Mouse (Mus musculus) v-Abl transformed pro-B cells (cell line): ENCODE results near the gene Tex26.

Experiments
- in situ Hi-C, 2 experiments: fragments of 400-800 bp; cut with MboI; formaldehyde crosslinking; loops; one replicate each; pipeline ENCODE4 v1.15.1; 2025; ENCODE audit not compliant: unreplicated experiment in 2 of 2

Gene Tex26

DNA sequence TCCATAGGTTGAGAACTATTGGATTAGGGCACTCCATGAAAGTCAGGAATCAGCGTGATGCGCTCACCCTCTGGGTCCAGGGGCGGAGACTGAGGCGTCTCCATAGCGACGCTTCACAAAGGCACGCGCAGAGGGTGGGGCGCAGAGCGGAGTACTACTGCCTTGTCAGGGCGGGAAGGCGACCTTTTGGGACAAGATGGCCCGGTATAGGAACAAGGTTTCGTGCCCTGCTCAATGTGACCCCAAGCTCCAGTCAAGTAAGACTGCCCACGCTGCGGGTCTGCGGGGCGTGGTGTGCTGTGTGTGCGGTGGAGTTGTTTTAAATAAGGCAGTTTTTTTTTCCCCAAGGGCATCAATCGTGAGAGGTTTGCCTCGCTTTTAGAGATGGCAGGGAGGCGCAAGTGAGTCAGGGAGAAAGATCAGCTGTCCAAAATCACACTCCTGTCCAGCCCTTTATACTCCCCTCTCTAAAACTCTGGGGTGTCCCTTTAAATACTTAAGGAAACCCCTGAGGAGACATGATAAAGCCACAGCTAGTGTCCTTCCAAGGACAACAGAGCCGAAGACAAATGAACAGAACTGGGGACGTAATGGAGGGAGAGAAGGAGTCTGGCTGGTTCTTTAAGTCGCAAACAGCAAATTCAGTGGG is at the start of gene Tex26:
Gene Tex26 (plus strand): TSS at position 130 of the 649 bp plus-strand sequence.
- in situ Hi-C loops = loop anchor here in 1 of 2 experiments (25.0 kb wide), 1 partner anchor 1552 kb away; the partner anchor contains the start of gene Slc46a3

DNA sequence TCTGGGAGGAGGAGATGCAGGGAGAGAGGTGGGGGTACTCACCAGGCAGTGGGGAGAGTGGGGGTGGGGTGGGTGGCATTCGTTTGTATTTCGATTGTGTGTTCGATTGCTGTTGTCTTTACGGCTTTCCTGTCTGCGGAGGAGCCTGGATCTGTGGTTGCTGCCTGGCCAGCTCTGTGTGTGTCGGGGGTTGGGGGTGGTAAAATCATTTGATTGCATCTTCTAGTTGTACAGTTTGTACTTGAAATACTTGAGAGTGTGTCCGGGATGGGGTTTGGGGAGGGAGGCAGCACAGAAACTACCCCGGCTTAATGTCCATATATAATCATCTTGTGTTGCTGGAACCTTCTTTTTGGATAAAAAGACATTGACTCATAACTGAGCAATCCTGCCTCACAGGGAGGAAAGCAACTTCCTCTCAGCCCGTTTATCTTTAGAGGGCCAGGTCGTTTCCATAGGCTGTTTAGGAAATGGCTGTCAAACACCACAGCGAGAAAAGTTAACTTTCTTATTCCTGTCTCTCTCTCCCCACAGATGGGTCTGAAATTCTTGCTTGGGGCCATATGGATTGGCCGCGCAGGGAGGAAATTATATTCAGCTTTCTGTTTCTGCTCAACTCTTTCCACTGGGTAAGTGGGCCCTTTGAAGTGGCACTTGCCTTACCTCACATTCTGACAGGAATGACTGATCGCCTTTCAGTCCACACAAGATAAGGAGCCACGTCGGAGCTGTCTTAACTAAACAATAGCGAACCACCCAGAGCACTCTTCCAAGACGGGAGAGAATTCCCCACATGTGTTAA is 47.7 kb upstream of the Tex26 start:
- in situ Hi-C loops = no loop called here

DNA sequence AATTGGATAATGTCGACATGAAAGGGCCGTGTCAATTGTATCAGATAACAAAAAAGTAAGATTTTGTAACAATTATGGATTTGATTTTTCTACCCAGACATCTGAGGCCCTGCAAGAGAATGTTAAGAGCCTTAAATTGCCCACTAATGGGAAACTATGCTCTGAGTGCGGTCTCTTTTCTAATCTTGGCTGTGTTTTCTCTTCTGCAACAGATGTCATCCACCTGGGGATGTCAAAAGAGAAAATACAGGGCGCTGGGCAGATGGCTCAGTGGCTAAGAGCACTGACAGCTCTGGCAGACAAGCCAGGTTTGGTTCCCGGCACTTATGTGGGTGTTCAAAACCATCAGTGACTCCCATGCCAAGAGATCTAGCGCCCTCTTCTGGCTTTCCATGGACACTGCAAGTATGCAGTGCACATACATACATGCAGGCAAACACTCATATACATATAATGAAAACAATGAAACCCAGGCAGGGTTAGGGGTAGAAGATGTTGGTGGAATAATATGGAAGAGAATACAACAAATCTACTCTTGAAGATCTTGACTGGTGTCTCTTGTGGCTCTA is 47.0 kb upstream of the Tex26 start:
- in situ Hi-C loops = no loop called here

DNA sequence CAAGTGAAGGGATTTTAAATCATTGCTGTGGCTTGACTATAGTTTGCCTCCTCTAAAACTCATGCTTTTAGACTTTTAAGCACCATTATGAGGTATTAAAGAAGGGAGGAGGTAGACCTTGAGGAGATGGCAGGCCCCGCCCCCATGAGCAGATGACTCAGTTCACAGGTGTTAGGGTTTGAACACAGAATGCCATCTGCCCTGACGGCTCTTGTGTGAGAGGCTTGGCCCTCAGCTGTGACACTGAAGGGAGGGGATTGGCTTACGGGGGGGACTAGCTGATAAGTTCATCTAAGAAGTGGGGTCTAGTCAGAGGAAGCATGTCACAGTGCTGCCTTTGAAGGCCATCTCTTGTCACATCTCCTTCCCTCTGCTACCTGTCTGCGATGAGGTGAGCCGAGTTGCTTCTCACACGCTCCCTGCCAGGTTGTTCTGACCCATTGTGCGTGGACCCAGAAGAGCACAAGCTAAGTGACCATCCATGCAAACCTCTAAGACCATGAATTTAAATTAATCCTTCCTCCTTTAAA is 37.9 kb upstream of the Tex26 start:
- in situ Hi-C loops = no loop called here

DNA sequence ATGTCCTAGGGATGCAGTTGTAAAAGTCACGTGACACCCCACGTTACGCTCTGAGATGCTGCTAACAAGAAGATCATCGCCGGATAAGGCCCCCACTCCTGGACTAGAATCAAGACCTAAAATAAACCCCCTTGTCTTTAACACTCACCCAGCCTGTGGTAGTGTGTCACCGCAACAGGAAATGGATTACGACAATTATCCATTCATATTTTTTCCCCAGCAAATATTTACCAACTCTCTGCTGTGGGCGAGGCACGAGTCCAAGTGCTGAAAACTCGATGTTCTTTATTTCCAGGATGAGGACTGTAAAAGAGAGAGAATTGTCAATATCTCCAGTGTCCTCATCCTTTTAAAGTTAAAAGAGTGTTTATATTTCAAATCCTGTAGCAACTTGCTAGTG is 37.4 kb upstream of the Tex26 start:
- in situ Hi-C loops = no loop called here

DNA sequence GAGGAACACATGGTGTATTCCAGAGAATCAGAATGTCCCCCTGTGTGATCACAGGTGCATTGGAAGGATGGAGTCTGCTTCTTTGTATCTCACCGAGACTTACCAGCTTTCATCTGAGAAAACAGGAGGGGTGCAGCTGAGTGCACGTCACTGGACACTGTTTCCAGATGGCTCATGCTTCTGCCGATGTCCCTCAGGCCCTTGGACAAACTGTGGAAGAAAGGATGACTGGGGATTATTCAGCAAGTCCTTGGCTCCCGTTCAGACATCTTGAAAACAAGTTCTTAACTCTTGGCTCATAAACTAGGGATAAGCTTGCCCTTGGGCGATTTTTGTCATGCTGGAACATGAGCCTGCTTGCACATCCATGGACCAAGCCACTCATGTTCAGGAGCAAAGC is 36.1 kb upstream of the Tex26 start:
- in situ Hi-C loops = no loop called here

DNA sequence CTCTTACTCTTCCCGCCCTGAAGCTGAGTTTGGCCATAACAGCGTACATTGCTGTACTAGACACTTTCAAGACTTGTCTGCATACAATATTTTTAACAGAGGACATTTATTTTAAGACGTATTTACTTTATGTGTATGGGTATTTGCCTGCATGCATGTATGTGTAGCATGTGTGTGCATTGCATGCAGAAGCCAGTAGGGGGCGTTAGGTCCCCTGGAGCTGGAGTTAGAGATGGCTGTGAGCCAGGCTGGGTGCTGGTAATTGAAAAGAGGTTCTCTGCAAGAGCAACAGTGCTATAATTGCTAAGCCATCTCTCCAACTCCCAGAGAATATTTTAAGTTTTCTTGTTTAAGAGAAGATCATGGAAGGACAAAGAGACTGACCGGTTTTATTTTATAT is 34.8 kb upstream of the Tex26 start:
- in situ Hi-C loops = no loop called here

DNA sequence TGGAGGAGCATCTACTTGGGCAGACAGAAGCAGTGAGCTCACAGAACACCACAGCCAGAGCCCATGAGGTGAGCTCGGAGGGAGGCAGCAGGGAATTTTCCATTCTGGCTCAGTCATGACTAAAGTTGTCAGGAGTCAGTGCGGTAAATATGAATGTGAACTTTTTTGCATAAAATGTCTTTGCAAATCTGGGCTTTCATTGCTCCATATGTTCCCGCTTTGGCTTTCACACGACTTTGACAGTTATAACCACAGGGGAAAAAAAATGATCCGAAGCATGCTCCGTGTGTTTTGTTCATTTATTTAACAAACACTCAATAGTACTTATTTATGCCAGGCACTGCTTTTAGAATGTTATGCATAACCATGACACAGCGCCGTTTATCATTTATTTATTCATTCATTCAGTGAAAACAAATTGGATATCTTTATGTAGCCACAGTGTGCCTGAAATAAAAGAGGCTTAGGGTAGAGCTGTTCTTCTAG is 32.6 kb upstream of the Tex26 start:
- in situ Hi-C loops = no loop called here

DNA sequence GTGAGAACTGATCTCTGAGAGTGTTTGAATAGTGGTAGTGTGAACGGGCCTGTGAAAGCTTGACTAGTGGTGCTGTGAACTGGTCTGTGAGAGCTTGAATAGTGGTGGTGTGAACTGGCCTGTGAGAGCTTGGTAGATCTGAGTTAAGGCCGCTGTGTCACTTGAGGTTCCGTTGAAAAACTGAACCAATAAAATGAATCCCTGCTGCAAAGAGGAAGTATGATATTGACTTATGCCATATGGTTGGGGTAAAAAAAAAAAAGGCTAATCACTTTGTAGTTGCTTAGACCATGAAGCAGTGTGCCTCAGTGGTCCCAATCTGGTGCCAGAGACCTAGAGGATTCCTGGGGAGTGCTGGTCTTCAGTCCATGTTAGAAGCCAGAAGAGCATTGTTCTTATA is 30.0 kb upstream of the Tex26 start:
- in situ Hi-C loops = no loop called here

DNA sequence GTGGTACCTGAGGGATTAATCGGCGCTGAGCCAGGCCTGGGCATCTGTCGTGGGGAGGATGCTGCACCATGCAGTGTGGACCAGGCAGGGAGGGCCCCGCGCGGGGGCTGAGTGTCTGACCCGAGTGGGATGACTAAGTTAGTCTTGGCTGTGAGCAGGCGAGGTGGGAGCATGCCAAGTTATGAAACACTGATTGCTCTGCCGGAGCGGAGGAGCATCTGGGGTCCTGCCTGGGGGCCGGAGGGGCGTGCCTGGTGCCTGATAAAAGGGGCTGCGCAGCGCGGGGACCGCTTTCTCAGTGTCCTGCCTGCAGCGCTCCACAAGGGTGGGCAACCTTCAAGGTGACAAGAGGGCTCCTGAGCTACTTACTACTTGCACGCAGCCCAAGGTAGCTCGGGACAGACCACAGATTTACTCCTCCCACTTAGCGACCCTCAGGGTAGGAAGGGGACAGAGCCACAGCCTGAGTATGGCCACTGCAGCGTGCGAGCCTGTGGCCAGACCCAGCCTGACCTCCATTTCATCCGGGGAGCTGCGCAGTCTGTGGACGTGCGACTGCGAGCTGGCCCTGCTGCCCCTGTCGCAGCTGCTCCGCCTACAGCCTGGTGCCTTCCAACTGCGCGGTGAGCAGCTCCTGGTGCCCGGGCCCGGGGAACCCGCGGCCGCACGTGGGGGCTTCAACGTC is 27.8 kb upstream of the Tex26 start, which contains the start of gene Medag:
Gene Medag (plus strand): TSS at position 241 of the 685 bp plus-strand sequence.
- in situ Hi-C loops = no loop called here

DNA sequence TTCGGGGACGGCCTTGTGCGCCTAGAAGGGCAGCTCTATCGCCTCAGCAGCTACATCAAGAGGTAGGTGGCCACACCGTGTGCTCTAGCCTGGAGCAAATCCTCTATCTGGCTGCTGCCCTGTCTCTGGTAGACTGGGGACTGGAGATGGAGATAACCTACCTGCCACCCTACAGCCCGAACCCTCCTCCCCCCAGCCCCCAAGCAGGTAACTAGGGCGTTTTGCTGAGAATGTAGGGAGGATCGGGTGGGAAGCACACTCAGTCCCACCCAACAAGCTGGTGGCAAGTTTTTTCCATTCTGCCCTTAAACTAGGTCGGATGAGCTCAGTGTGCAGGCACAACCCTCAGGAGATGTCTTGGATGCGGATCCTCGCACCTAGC is 27.3 kb upstream of the Tex26 start:
- in situ Hi-C loops = no loop called here

DNA sequence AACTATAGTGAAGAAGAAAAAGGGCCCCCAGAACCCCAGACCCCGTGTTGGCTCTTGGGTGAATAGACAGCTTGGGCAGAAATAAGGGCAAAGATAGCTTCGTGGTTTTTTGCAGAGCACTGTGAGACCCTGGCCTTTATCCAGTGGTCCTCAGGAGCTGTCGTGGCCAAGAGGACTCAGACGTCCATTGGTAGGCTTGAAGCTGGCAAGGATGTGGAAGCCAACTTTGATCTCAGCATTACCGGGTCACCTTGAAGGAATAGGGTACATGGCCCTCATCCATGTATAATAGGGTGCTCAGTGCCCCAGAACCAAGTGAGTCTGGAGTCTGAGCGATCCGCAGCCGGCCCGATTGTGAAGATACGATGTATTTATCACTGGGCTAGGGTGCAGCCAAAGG is 26.8 kb upstream of the Tex26 start:
- in situ Hi-C loops = no loop called here

DNA sequence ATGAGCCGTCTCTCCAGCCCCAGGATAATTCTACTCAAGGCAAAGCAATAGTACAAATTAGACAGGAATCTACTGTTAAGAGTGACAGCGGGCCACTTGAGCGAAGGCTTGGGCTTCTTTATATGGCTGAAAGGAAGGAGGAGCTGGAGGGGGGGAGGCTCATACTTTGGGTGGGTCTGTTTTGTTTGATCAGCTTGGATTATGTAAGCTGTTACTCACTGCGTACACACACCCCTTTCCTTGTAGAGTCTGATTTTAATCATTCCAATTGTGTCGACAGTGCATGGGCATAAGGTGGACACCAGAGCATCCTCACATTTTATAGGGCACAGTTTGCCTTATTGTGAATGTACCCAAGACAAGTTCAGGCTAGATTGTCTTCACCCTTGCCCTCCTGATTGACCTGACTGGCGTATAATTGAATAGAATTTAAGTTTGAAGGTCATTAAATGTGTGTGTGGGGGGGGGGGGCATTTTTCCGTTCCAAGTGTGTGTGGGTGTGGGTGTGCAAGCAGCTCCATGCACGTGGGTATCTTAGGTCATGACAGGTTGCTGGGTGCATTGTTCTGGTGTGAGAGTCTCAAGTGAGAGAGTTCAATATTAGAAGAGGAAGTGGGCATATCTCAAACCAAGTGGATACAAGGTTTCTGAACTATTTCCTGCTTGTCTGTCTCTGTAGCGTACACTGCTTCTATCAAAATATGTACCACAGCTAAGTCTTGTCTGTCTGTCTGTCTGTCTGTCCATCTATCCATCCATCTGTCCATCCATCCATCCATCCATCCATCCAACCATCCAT is 24.9 kb upstream of the Tex26 start:
- in situ Hi-C loops = no loop called here

DNA sequence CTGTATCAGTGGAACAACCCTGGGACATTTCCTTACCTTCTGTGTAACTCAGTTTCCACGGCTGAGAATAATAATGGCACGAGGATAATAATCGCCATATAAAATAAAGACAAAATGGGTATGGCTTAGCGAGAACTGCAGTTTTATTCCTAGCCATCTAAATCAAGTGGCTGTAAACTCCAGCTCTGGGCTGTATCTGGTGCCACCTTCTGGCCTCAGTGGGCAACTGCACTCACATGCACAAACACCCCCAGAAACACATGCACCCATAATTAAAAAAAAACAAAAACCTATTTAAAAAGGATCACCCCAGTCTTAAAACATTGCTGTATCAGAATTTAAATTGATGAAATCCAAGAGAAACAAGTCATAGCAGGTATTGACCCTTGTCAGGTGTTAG is 22.1 kb upstream of the Tex26 start:
- in situ Hi-C loops = no loop called here

DNA sequence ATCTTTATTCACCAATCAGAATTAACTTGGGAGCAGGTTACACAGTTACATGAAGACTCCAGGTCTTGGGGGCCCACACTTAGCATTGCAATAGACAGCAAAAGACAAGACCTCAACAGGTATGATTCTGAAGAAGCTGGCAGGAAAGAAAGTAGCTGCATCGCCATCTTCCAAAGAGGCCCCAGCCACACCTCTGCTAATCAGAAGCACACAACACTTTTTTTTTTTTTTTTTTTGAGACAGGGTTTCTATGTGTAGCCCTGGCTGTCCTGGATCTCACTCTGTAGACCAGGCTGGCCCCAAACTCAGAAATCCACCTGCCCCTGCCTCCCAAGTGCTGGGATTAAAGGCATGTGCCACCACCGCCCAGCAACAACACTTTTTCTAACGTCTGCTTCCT is 12.9 kb upstream of the Tex26 start:
- in situ Hi-C loops = loop anchor here in 1 of 2 experiments (25.0 kb wide), 1 partner anchor 1539 kb away; the partner anchor contains the start of gene Slc46a3

DNA sequence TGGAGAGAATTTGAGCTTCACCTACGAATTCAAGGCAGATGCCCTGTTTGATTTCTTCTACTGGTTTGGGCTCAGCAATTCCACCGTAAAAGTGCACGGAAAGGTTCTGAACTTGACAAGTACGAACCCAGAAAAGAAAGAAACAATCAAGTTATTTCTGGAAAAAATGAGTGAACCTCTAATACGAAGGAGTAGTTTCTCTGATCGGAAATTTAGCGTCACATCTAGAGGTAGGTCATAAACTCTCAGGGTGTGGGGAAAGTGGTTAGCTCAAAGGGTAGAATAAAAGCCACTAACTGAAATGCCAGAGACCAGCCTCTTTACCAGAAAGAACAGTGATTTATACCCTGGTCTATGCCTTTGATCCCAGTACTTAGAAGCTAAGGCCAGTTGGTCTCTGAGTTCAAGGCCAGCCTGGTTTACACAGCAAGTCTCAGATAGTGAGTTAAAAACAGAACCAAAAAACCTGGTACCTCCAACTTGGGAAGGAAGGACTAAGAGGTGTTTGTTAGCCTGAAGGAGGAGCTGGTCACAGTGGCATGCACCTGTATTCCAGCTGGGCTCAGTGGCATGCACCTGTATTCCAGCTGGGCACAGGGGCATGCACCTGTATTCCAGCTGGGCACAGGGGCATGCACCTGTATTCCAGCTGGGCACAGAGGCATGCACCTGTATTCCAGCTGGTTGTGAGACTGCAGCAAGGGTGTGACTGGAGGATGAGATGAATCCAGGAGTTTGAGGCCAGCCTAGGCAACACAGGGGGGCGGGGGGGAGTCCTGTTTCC is 12.0 kb upstream of the Tex26 start:
- in situ Hi-C loops = loop anchor here in 1 of 2 experiments (25.0 kb wide), 1 partner anchor 1540 kb away; the partner anchor contains the start of gene Slc46a3

DNA sequence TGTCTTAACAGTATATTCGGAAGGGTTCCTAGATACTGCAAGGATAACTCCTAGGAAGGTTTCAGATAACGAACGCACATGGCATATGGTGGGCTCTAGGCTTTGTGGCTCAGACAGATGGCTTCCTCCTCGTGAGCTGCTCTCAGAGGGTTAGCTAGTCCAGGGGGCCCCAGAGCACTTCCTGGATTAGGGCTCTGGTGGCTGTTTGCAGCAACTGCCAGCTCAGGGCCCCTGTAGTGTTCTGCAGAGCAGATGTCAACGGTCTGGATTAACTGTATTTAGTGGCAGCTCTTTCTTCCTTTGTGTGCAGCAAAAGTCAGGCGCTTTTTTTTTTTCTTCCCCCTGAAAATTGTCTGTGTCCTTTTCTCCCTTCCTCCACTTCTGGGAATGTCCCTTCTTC is 11.1 kb upstream of the Tex26 start:
- in situ Hi-C loops = loop anchor here in 1 of 2 experiments (25.0 kb wide), 1 partner anchor 1541 kb away; the partner anchor contains the start of gene Slc46a3

DNA sequence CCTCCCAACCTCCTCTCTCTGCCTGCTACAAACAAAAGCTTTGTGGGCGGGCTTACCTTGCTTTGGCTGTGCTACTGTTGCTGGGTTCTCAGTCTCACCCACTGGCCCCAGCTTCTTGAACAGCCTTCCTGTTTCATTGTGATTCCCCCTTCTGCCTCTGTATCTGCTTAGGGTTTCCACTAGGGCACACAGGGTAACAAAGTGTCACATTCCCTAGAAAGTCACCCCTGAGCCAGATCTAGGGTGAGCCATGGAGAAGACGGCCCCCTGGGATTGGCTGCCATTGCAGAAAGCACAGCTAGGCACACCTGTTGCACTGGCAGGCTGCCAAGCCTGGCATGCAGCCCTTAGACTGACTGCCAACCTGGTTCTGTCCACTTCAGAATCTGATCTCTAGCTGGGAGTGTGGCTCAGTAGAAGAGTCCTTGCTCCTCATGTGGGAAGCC is 10.6 kb upstream of the Tex26 start:
- in situ Hi-C loops = loop anchor here in 1 of 2 experiments (25.0 kb wide), 1 partner anchor 1542 kb away; the partner anchor contains the start of gene Slc46a3

DNA sequence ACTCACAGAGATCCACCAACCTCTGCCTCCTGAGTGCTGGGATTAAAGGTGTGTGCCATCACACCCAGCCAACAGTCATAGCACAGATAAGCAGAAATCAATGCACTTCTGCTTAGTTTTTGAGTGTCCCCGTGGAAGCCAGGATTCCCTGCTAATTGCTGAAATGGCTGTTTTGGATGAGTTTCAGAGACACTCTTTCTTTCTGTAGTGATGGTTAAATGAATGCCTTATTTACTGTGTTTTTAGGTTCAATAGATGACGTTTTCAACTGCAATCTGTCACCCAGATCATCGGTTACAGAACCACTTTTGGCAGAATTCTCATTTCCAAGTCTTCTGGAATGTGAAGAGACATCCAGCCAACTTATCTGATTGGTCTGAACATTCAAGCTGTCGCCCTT is 9.9 kb upstream of the Tex26 start:
- in situ Hi-C loops = loop anchor here in 1 of 2 experiments (25.0 kb wide), 1 partner anchor 1542 kb away; the partner anchor contains the start of gene Slc46a3
